Mouse (Mus musculus) embryonic fibroblast, embryonic 13.5 days (primary cell): Measurements from ENCODE around the gene Fgfr3.

Experiments used
- CTCF ChIP-seq: IDR thresholded peaks from 2 replicates; pipeline ENCODE4 v1.5.1; 2011; ENCODE audit warnings: mild to moderate bottlenecking, control low read depth, low read length, moderate library complexity, borderline replicate concordance; ENCODE audit not compliant: insufficient read depth
- POLR2A ChIP-seq: IDR thresholded peaks from 2 replicates; pipeline ENCODE4 v1.6.1; 2011; ENCODE audit warnings: low read depth, mild to moderate bottlenecking, control low read depth, low read length, moderate library complexity

- no peak for TF ChIP-seq POLR2A
- TF ChIP-seq CTCF, result no peak
These were observed 5.4 kb downstream of the Fgfr3 start for GRCm38 (mm10) chr5:33726891-33727290.
